Mouse (Mus musculus) cerebellum, adult 9-10 months (tissue): ENCODE results near the gene Ccl27a.

ENCODE experiments used
- DNase-seq: peaks from one replicate; pipeline ENCODE4 v3.0.0; 2022

Gene Ccl27a

DNA sequence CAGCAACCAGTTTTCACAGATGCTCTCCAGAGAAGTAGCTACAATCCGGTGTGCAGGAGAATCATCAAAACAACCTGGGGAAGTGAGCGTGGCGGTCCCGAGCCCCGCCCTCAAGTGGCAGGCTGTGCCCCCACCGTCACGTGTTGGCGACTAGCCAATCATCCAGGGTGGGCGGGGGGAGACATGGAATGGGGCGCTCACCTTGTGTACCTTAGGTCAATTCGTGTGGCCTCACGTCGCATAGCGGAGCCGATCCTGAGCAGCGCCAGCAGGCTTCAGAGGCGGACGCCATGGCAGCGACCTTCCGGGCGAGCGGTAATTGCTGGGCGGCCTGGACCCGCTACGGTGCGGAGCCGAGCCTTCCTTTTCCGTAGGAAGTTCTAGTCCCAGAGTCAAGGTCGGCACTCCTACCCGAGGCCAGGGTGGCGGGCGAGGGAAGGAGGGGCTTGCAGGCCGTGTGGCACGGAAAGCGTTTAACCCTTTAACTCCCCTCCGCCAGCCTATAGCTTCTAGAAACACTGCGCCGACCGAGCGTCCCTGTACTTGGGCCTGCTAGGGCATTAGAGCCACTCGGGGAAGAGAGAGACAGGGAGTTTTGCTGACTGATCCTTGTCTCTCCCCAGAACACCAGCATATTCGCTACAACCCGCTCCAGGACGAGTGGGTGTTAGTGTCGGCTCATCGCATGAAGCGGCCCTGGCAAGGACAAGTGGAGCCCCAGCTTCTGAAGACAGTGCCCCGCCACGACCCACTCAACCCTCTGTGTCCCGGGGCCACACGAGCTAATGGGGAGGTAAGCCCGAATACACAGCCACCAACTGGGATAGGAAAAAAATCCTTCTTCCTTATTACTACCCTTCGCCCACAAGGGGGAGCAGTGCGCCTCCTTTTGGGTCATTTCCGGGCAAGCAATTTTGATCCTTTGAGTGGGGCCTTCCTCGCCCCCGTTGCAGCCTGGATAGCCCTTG lies 18.4 kb downstream of the Ccl27a start, which contains the start of gene Sigmar1:
Gene Sigmar1, minus strand, starts transcription at position 820 of the 968 bp plus-strand sequence.
- peak; percentile 91 for DNase-seq

DNA sequence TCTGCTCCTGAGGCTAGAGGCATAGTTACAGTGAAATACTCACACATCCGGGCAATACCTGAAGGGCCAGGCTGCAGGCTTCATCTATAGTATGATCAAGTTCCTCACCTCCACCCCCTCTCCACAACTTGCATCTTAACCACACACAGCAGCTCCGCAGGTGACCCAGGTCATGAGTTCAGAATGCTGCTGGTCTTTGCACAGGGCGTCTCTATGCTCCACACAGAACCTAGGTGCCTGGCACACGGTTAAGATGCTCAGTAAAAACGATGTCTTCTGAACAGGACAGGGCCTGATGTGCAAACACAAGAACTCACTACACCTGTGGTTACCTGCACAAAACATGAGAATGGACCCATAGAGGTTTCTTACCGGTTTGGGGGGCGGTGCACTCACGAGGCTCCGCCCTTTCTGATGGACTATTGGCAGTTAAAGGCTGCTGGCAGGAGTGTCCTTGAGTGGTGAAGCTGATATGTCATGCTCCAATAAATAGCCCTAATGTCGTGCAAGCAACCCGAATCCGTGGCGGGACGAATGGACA lies 19.2 kb downstream of the Ccl27a start, which contains the start of gene Galt:
Gene Galt, plus strand, starts transcription at position 432 of the 541 bp plus-strand sequence.
- peak; percentile 92 for DNase-seq

DNA sequence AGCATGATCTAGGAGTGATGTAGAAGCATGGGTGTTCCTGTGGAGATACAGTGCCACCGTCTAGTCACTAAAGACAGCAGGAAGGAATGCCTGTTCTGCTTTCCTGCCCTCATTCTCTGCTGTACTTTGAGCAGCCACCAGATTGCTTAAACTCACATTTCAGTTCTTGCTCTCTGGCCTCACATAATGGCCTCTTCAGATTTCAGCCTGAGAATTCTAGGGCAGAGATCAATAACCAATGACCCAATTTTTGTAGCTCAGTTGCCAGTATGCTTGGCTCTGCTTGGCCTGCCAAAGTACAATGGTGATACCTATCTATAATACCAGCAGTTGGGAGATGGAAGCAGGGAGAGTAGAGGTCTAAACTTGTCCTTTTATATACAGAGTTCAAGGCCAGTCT lies 29.0 kb downstream of the Ccl27a start:
- no peak for DNase-seq

GRCm38 (mm10) chr4:41744131-41744530 lies 29.9 kb downstream of the Ccl27a start:
- no peak for DNase-seq

DNA sequence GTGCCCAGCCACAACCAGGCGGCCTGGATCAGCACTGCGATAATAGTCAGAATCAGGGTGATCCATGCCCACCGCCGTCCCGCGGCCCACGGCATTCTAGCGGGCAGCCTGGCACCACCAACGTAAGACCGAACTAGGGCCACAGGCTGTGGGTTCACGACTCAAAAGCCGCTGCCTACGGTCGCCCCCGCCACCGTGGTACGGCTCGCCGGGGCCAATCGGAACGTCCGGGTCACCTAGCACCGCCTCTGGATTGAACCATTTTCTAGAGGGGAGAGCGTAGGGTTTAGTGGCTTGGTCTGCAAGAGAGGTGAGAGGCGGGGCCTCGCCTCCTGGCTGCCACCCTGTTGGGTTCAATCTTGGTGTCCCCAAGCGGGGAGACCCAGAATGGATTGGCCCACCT lies 32.9 kb downstream of the Ccl27a start:
- peak; percentile 98 for DNase-seq

GRCm38 (mm10) chr4:41740380-41741157 lies 33.5 kb downstream of the Ccl27a start:
- DNase-seq, result peak; percentile 71

GRCm38 (mm10) chr4:41739260-41739659 lies 34.8 kb downstream of the Ccl27a start:
- no peak for DNase-seq

GRCm38 (mm10) chr4:41738256-41738603 lies 35.8 kb downstream of the Ccl27a start:
- no peak for DNase-seq

DNA sequence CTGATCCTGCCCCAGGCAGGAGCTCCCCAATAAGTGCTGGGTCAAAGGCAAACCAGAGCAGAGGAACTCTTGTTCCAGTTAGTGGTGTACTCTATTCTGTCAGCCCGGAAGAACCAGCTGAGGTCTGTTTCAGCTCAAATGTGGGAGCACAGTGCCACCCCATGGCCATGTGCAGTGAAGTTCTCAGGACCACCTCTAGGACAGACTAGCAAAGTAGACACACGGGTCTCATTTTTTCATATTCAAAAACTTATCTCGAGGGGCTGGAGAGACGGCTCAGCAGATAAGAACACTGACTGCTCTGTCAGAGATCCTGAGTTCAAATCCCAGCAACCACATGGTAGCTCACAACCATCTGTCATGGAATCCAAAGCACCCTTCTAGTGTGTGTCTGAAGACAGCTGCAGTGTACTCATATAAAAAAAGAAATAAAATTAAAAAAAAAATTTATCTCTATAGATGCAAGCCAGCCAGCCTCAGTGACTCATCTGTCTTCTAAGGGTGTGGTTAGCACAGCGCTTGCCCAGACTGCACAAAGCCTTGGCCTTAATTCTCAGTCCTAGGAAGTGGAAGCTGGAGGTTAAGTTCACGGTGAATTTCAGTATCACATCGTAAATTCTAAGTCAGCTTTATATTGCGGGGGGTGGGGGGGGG lies 36.3 kb downstream of the Ccl27a start:
- DNase-seq, result peak; percentile 75

DNA sequence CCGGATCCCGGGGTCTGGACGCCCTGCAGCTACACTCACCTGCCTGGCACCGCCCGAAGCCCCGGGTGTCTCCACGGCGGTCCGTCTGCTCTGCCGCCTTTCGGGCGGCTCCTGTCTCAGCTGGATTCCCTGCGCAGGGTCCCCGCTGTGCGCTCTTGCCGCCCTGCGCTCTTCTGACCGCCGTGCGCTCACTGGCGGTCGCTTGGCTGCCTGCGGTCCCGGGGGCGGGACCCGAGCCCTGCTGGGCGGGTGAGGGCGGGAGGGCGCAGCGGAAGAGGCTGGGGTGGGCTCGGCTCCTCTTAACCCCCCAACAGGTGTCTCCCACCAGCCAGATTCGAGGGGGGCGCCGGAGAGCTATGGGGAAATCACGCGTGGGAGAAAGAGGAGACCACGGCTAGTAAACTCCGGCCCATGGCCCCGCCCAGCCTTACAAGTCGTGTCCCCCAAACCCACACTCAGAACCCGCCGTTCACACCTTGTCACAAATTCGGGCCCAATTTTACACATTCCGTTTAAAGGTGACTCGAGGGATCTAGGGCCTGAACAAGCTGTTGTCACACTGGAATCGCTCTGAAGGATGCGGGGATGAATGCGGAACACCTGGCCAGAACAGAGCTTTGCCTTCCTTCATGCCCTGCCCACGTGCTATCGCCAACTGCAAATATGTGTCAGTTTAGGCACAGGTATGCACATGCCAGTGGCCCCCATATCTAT lies 42.8 kb downstream of the Ccl27a start, which contains the start of gene Arid3c:
Gene Arid3c, minus strand, starts transcription at position 91 of the 714 bp plus-strand sequence.
- DNase-seq, result no peak

- DNase-seq, result no peak
Observed at GRCm38 (mm10) chr4:41726826-41727621, 47.0 kb downstream of the Ccl27a start.

DNA sequence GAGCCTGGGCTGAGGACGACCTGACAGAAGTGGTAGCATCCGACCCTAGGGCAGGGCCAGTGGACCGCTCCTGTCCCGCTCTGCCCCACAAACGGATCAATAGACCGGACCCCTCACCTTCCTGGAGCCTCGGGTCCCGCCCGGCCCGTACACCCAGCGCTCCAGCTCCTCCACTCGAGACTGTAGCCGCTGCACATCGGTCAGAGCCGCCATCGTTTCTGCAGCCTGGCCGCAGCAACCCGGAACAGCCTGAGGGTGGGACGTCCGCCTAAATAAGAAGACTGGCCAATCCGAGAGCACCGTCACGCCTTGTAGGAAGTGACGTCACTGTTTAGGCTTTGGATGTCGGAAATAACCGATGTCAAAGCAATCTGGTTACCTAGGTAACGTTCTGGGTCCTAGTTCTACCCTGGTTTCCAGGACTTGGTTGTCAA lies 51.1 kb downstream of the Ccl27a start, which contains the start of gene Dctn3:
Gene Dctn3, minus strand, starts transcription at position 253 of the 434 bp plus-strand sequence.
- DNase-seq, result peak; percentile 97
